Mouse (Mus musculus): ENCODE data around the gene Sbk2.
A peak's percentile ranks its signal among the peaks of the same experiment; 100 is the strongest.

GRCm38 (mm10) chr7:4943223-4943815, 20.9 kb downstream of the Sbk2 start:
- TF ChIP-seq CTCF (IDR thresholded peaks at IDR 0.05; ENCODE audit: low read depth, low read length) (peak; percentile 98), POLR2A (IDR thresholded peaks at IDR 0.05; ENCODE audit: extremely low read depth, insufficient read depth, low read length) (no peak)
